Mouse (Mus musculus) liver, adult 2 months (tissue): Measurements from ENCODE around the gene Mmp12. TPM values are rescaled to one million over a fixed set of nuclear protein-coding genes. Genes with fewer than 3 reads are reported as not detected.
"Not testable (repeated sequence)": the region's sequence is repeated elsewhere in the genome, so short reads cannot be mapped to it uniquely, and the experiment has no call there.

Source experiments
- DNase-seq: peaks from one replicate; pipeline ENCODE4 v3.0.0-alpha.2; 2011; ENCODE audit warnings: low read depth, low spot score; ENCODE audit errors: extremely low read depth
- H3K27ac ChIP-seq: fragments of 200-500 bp; replicated peaks from 2 replicates; pipeline ENCODE4 v1.5.1; 2012; ENCODE audit warnings: low read depth, mild to moderate bottlenecking, control low read depth, inconsistent platforms, low read length; ENCODE audit not compliant: insufficient read depth
- H3K27me3 ChIP-seq: fragments of 200-500 bp; 2 replicates; pipeline ENCODE4 v1.6.1; 2012; ENCODE audit warnings: mild to moderate bottlenecking, moderate library complexity, low read length, inconsistent platforms; ENCODE audit not compliant: control insufficient read depth, insufficient read depth
- H3K36me3 ChIP-seq: fragments of 200-500 bp; 2 replicates; pipeline ENCODE4 v1.6.1; 2012; ENCODE audit warnings: low read length, inconsistent platforms; ENCODE audit not compliant: control insufficient read depth, insufficient read depth
- H3K4me1 ChIP-seq: fragments of 200-500 bp; 2 replicates; pipeline ENCODE4 v1.6.1; 2011; ENCODE audit warnings: low read length; ENCODE audit not compliant: control insufficient read depth, insufficient read depth
- H3K4me3 ChIP-seq: fragments of 200-500 bp; 2 replicates; pipeline ENCODE4 v1.5.1; 2011; ENCODE audit warnings: low read depth, mild to moderate bottlenecking, control low read depth, low read length, moderate library complexity; ENCODE audit not compliant: insufficient read depth
- H3K79me2 ChIP-seq: fragments of 200-500 bp; 2 replicates; pipeline ENCODE4 v1.6.1; 2012; ENCODE audit warnings: inconsistent platforms, mild to moderate bottlenecking, low read length, moderate library complexity; ENCODE audit not compliant: control insufficient read depth, insufficient read depth
- H3K9ac ChIP-seq: fragments of 200-500 bp; 2 replicates; pipeline ENCODE4 v1.6.1; 2012; ENCODE audit warnings: low read depth, mild to moderate bottlenecking, control low read depth, inconsistent platforms, low read length
- CTCF ChIP-seq: fragments of 200-500 bp; IDR thresholded peaks from 2 replicates; pipeline ENCODE4 v1.5.1; 2011; ENCODE audit warnings: low read depth, low read length, control low read depth
- POLR2A ChIP-seq: fragments of 200-500 bp; IDR thresholded peaks from 2 replicates; pipeline ENCODE4 v1.6.1; 2011; ENCODE audit warnings: low read length, control low read depth; ENCODE audit not compliant: insufficient read depth; ENCODE audit errors: extremely low read depth
- WGBS: fragments of 180-500 bp; shearing (Covaris S2); methylation state at CpG from one replicate; pipeline ENCODE4 v1.1.7; 2018; 5-methylcytosine and 5-hydroxymethylcytosine counted together
- polyA plus RNA-seq: library from polyadenylated mRNA; depleted of rRNA; stranded (reverse); fragments of >200 nt; gene quantifications from 2 replicates; pipeline ENCODE4 v1.2.3, GENCODE M21; 2012; rRNA removed
- total RNA-seq: library from RNA; depleted of rRNA; stranded (reverse); fragments of >200 nt; gene quantifications from 2 replicates; pipeline ENCODE4 v1.2.3, GENCODE M21; 2014; rRNA removed

Mmp12 gene
- total and polyA plus RNA-seq, 2 experiments: 0.07 to 0.83 TPM

DNA sequence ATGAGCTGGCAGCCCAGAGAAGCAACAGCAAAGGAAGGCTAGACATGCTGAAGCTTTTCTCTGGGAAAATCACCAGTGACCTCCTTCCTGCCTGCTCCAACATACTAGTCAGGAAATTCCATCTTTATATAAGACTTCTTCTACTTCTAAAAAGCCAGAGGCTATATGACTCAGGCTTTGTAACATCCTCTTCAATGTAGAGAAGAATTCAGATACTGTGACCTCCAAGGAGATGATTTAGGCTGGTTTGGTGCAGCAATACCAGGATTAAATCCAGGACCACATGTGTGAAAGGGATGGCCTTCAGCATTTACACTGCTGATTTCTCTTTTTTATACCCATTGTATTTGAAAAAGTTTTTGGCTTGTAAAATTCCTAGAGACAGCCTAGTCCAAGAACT, 43.8 kb downstream of the Mmp12 start, which contains the start of gene Mmp1b:
TSS of gene Mmp1b (minus strand) at position 101 of the 400 bp plus-strand sequence.
- Histone ChIP-seq H3K9ac (no peak within 1 kb of the TSS), H3K27me3 (no peaks in the 10 kb centered on the region), H3K4me1 (no peaks in the 10 kb centered on the region), H3K79me2 (no peaks in the 10 kb centered on the region), H3K4me3 (no peak within 1 kb of the TSS), H3K36me3 (no peaks in the 10 kb centered on the region), H3K27ac (no peak within 1 kb of the TSS)
- DNase-seq: no peak
- TF ChIP-seq CTCF: no peak
- no peak for TF ChIP-seq POLR2A

DNA sequence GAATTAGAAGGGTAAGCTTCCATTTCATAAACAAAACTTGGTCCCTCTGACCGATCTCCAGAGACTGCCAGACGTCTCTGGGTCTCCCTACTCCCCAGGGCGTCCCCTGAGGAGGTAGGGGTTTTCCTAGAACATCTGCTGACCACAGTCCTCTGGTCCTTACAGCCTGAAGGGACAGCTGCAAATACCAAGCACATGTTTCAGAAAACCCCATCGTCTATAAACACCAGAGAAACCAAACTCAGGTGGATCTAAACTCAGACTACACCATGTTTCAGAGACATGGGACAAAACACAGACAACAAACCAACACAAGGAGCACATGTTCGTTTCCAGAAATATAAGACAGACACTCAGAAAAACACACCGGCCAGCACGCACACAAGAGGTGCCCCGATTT, 52.4 kb downstream of the Mmp12 start:
- WGBS: 77% methylated on average over 8 of the region's 8 CpGs
- H3K79me2 ChIP-seq: not testable (repeated sequence)

More for the DNA sequence above, 52.4 kb downstream of the Mmp12 start:
- DNase-seq, H3K4me1 ChIP-seq, H3K27me3 ChIP-seq, H3K27ac ChIP-seq, H3K9ac ChIP-seq, H3K36me3 ChIP-seq, H3K4me3 ChIP-seq: not testable (repeated sequence)

Other genes starting within 250 kb of the Mmp12 start
- gene Dync2h1, start 159.9 kb upstream of the Mmp12 start, total RNA-seq: 3.6 and 4.2 TPM in 2 replicates
- 0.14 and 0.18 TPM in 2 replicates for gene Dync2h1, start 159.9 kb upstream of the Mmp12 start, polyA plus RNA-seq
- gene Dcun1d5, start 159.9 kb upstream of the Mmp12 start, total RNA-seq: 27.0 and 33.5 TPM in 2 replicates
- 8.8 and 11.5 TPM in 2 replicates for gene Dcun1d5, start 159.9 kb upstream of the Mmp12 start, polyA plus RNA-seq
- gene Mmp13, start 71.9 kb upstream of the Mmp12 start, total RNA-seq: 0.27 and 0.28 TPM in 2 replicates
- 0.02 and 0.06 TPM in 2 replicates for gene Mmp13, start 71.9 kb upstream of the Mmp12 start, polyA plus RNA-seq
- gene Mmp1b, start 43.7 kb downstream of the Mmp12 start, total RNA-seq: not detected in 2 replicates
- gene Mmp1b, start 43.7 kb downstream of the Mmp12 start, polyA plus RNA-seq: not detected in 2 replicates
- 0.18 and 0.20 TPM in 2 replicates for gene Mmp3, start 101.4 kb downstream of the Mmp12 start, total RNA-seq
- gene Mmp3, start 101.4 kb downstream of the Mmp12 start, polyA plus RNA-seq: 0.09 TPM in 1 of 2 replicates, not detected in the other
- gene Mmp10, start 158.0 kb downstream of the Mmp12 start, total RNA-seq: not detected in 2 replicates
- not detected in 2 replicates for gene Mmp10, start 158.0 kb downstream of the Mmp12 start, polyA plus RNA-seq
- under 0.01 and 0.07 TPM in 2 replicates for gene Mmp8, start 214.1 kb downstream of the Mmp12 start, total RNA-seq
- gene Mmp8, start 214.1 kb downstream of the Mmp12 start, polyA plus RNA-seq: 0.09 TPM in 1 of 2 replicates, not detected in the other
- 0.87 and 1.1 TPM in 2 replicates for gene Mmp27, start 227.0 kb downstream of the Mmp12 start, total RNA-seq
- gene Mmp27, start 227.0 kb downstream of the Mmp12 start, polyA plus RNA-seq: 0.07 TPM in 1 of 2 replicates, not detected in the other